Mouse (Mus musculus): Measurements from ENCODE around the gene Olfr1448. TPM values are rescaled to one million over a fixed set of nuclear protein-coding genes. Genes with fewer than 3 reads are reported as not detected.
"Not testable (repeated sequence)": the region's sequence is repeated elsewhere in the genome, so short reads cannot be mapped to it uniquely, and the experiment has no call there.

Olfr1448 gene
- polyA plus RNA-seq (2015; fragmentation: Nextera tagmentation; extraction: Ambion mirVana), result not detected in 2 replicates

DNA sequence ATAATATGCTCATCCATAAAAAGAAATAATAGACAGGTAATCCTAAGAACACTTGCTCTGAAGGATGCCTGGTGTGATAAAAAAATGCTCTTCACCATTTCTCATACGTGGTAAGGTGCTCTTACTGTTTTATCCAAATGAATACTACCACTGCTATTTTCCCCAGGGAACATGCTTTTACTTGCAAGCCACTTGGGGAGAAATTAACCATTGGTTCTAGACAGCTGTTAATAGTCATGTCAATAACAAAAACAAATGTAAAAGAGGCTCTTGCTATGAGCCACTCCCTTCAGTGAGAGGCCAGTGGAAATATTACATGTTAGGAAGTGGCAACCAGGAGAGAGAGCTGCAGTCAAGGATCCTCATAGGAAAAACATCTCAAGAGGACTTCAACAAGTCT, at the start of gene Olfr1448:
Gene Olfr1448 (minus strand): TSS at position 101 of the 400 bp plus-strand sequence.
- no peak within 1 kb of the TSS for H3K4me3 ChIP-seq (replicated peaks)
- H3K36me3 ChIP-seq (replicated peaks), result no peaks in the 10 kb centered on the region
- H3K27ac ChIP-seq (replicated peaks), result no peak within 1 kb of the TSS
- H3K4me2 ChIP-seq, result no peak within 1 kb of the TSS
- H3K4me1 ChIP-seq (replicated peaks), result no peaks in the 10 kb centered on the region
- no peaks in the 10 kb centered on the region for H3K27me3 ChIP-seq
- ATAC-seq (ENCODE audit: insufficient read depth), result no peak
- no peak within 1 kb of the TSS for H3K9ac ChIP-seq
- WGBS (ENCODE audit: insufficient replicate concordance), result 46% methylated on average over 1 of the region's 1 CpGs
- no peaks in the 10 kb centered on the region for H3K9me3 ChIP-seq (replicated peaks)

GRCm38 (mm10) chr19:12970082-12970481, 45.9 kb upstream of the Olfr1448 start:
- 62% methylated on average over 5 of the region's 5 CpGs for WGBS (ENCODE audit: insufficient replicate concordance)
- not testable (repeated sequence) for H3K9me3 ChIP-seq (replicated peaks)

DNA sequence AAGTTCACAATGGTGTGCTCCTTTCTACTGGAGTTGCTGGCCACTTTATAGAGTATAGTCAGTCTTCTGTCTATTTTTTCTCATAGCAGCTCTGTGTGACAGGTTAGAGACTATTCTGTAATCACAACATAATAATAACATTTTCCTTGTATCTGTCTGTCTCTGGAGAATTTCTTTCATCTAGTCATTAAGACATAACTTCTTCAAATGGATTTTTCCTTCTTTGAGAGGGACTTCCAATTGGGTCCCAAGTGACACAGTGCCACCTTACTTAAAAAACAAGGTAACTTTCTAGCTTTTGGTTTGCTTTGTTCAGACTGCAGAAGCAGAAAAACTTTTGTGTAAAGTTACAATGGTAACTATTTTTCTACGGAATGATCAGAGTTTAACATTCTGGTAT, 25.7 kb upstream of the Olfr1448 start, which contains the start of gene Olfr1450:
Gene Olfr1450 (plus strand): TSS at position 301 of the 400 bp plus-strand sequence.
- 63% methylated on average over 1 of the region's 1 CpGs for WGBS (ENCODE audit: insufficient replicate concordance)
- H3K27ac ChIP-seq (replicated peaks), result no peak within 1 kb of the TSS
- H3K36me3 ChIP-seq (replicated peaks), result no peaks in the 10 kb centered on the region
- no peak within 1 kb of the TSS for H3K9ac ChIP-seq
- no peak for ATAC-seq (ENCODE audit: insufficient read depth)
- H3K9me3 ChIP-seq (replicated peaks), result no peaks in the 10 kb centered on the region
- H3K4me3 ChIP-seq (replicated peaks), result no peak within 1 kb of the TSS
- no peak within 1 kb of the TSS for H3K4me2 ChIP-seq
- H3K4me1 ChIP-seq (replicated peaks), result no peaks in the 10 kb centered on the region
- no peaks in the 10 kb centered on the region for H3K27me3 ChIP-seq

More at GRCm38 (mm10) chr19:12970082-12970481, 45.9 kb upstream of the Olfr1448 start:
- H3K27ac ChIP-seq (replicated peaks); H3K4me2 ChIP-seq; H3K27me3 ChIP-seq; ATAC-seq (ENCODE audit: insufficient read depth); H3K4me3 ChIP-seq (replicated peaks); H3K4me1 ChIP-seq (replicated peaks); H3K36me3 ChIP-seq (replicated peaks); H3K9ac ChIP-seq: not testable (repeated sequence)

GRCm38 (mm10) chr19:12930540-12930939, 6.3 kb upstream of the Olfr1448 start, which contains the start of gene Olfr1449:
TSS of gene Olfr1449 (plus strand) at chr19:12930840.
- H3K9ac ChIP-seq, result no peak within 1 kb of the TSS
- no peak for ATAC-seq (ENCODE audit: insufficient read depth)
- no peak within 1 kb of the TSS for H3K4me3 ChIP-seq (replicated peaks)

GRCm38 (mm10) chr19:12903643-12904042, 20.6 kb downstream of the Olfr1448 start, which contains the start of gene Olfr1447:
TSS of gene Olfr1447 (minus strand) at chr19:12903743.
- H3K27ac ChIP-seq (replicated peaks), result no peak within 1 kb of the TSS
- ATAC-seq (ENCODE audit: insufficient read depth), result no peak
- no peaks in the 10 kb centered on the region for H3K9me3 ChIP-seq (replicated peaks)

More at GRCm38 (mm10) chr19:12930540-12930939, 6.3 kb upstream of the Olfr1448 start, which contains the start of gene Olfr1449:
- Histone ChIP-seq H3K27ac (replicated peaks) (no peak within 1 kb of the TSS), H3K36me3 (replicated peaks) (no peaks in the 10 kb centered on the region), H3K4me1 (replicated peaks) (no peaks in the 10 kb centered on the region), H3K4me2 (no peak within 1 kb of the TSS), H3K27me3 (no peaks in the 10 kb centered on the region), H3K9me3 (replicated peaks) (no peaks in the 10 kb centered on the region)

DNA sequence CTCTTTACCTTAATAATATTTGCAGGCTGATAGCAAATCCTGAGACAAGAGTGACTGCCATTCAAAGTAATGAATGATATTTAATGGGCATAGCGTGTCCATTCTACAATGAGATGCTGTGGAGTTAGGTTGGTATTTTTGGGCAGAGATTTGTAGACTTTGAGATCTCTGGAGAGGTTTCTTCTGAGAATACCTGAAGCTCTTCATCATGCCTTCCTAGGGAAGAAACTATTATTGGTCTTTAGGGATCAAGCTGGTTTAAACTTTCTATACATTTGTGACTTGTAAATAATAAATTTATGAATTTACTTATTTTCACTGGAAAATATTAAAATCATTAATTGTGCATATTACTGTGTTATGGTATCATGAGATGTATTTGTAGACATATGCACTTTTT, 30.8 kb downstream of the Olfr1448 start, which contains the start of gene Olfr1446:
Gene Olfr1446 (minus strand): TSS at position 101 of the 400 bp plus-strand sequence.
- Histone ChIP-seq H3K4me1 (replicated peaks) (no peaks in the 10 kb centered on the region), H3K4me3 (replicated peaks) (no peak within 1 kb of the TSS), H3K27me3 (no peaks in the 10 kb centered on the region), H3K36me3 (replicated peaks) (no peaks in the 10 kb centered on the region), H3K9ac (no peak within 1 kb of the TSS), H3K9me3 (replicated peaks) (no peaks in the 10 kb centered on the region), H3K4me2 (no peak within 1 kb of the TSS), H3K27ac (replicated peaks) (no peak within 1 kb of the TSS)
- ATAC-seq (ENCODE audit: insufficient read depth), result no peak
- 51% methylated on average over 1 of the region's 1 CpGs for WGBS (ENCODE audit: insufficient replicate concordance)

More at GRCm38 (mm10) chr19:12903643-12904042, 20.6 kb downstream of the Olfr1448 start, which contains the start of gene Olfr1447:
- H3K36me3 ChIP-seq (replicated peaks), result no peaks in the 10 kb centered on the region
- no peak within 1 kb of the TSS for H3K9ac ChIP-seq
- H3K4me2 ChIP-seq, result no peak within 1 kb of the TSS
- WGBS (ENCODE audit: insufficient replicate concordance), result 87% methylated on average over 1 of the region's 1 CpGs
- H3K27me3 ChIP-seq, result no peaks in the 10 kb centered on the region
- no peak within 1 kb of the TSS for H3K4me3 ChIP-seq (replicated peaks)
- H3K4me1 ChIP-seq (replicated peaks), result no peaks in the 10 kb centered on the region

DNA sequence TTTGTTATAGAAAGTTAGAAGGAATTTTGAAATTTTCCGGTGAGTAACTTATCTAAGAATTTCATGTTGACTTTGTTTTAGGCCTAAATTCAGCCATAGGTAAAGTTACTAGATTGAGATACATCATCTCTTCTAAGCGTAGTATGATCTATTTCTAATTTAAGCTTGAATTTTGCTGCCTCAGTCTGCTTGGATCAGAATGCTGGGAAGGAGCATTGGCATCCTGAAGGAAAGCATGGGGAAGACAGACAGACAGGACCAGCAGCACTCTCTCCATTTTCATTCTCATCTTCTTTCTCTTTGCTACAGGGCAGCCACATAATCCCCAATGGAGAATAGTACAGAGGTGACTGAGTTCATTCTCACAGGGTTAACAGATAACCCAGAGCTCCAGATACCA, 40.7 kb downstream of the Olfr1448 start, which contains the start of gene Olfr1445:
Gene Olfr1445 (plus strand): TSS at position 301 of the 400 bp plus-strand sequence.
- 55% methylated on average over 2 of the region's 2 CpGs for WGBS (ENCODE audit: insufficient replicate concordance)
- ATAC-seq (ENCODE audit: insufficient read depth), result no peak

More for the DNA sequence above, 40.7 kb downstream of the Olfr1448 start, which contains the start of gene Olfr1445:
- Histone ChIP-seq H3K27ac (replicated peaks) (no peak within 1 kb of the TSS), H3K9ac (no peak within 1 kb of the TSS), H3K9me3 (replicated peaks) (no peaks in the 10 kb centered on the region), H3K4me3 (replicated peaks) (no peak within 1 kb of the TSS), H3K4me2 (no peak within 1 kb of the TSS), H3K4me1 (replicated peaks) (no peaks in the 10 kb centered on the region), H3K27me3 (no peaks in the 10 kb centered on the region), H3K36me3 (replicated peaks) (no peaks in the 10 kb centered on the region)

Other genes starting within 250 kb of the Olfr1448 start
- not detected in 2 replicates for gene Olfr1443, start 246.3 kb downstream of the Olfr1448 start, polyA plus RNA-seq (2015; fragmentation: Nextera tagmentation; extraction: Ambion mirVana)
- 7.9 and 9.0 TPM in 2 replicates for gene Keg1, start 228.6 kb downstream of the Olfr1448 start, polyA plus RNA-seq (2015; fragmentation: Nextera tagmentation; extraction: Ambion mirVana)
- 0.43 and 0.53 TPM in 2 replicates for gene Cntf, start 158.8 kb downstream of the Olfr1448 start, polyA plus RNA-seq (2015; fragmentation: Nextera tagmentation; extraction: Ambion mirVana)
- gene Zfp91, start 128.3 kb downstream of the Olfr1448 start, polyA plus RNA-seq (2015; fragmentation: Nextera tagmentation; extraction: Ambion mirVana), result 7.2 and 7.3 TPM in 2 replicates
- gene Lpxn, start 128.2 kb downstream of the Olfr1448 start, polyA plus RNA-seq (2015; fragmentation: Nextera tagmentation; extraction: Ambion mirVana), result 2.1 and 2.4 TPM in 2 replicates
- not detected in 2 replicates for gene Gm5244, start 77.7 kb downstream of the Olfr1448 start, polyA plus RNA-seq (2015; fragmentation: Nextera tagmentation; extraction: Ambion mirVana)
- gene Olfr1444, start 67.1 kb downstream of the Olfr1448 start, polyA plus RNA-seq (2015; fragmentation: Nextera tagmentation; extraction: Ambion mirVana), result not detected in 2 replicates
- gene Olfr1445, start 40.6 kb downstream of the Olfr1448 start, polyA plus RNA-seq (2015; fragmentation: Nextera tagmentation; extraction: Ambion mirVana), result not detected in 2 replicates
- not detected in 2 replicates for gene Olfr1446, start 30.9 kb downstream of the Olfr1448 start, polyA plus RNA-seq (2015; fragmentation: Nextera tagmentation; extraction: Ambion mirVana)
- not detected in 2 replicates for gene Olfr1447, start 20.7 kb downstream of the Olfr1448 start, polyA plus RNA-seq (2015; fragmentation: Nextera tagmentation; extraction: Ambion mirVana)
- gene Olfr1449, start 6.4 kb upstream of the Olfr1448 start, polyA plus RNA-seq (2015; fragmentation: Nextera tagmentation; extraction: Ambion mirVana), result not detected in 2 replicates
- not detected in 2 replicates for gene Olfr1450, start 25.8 kb upstream of the Olfr1448 start, polyA plus RNA-seq (2015; fragmentation: Nextera tagmentation; extraction: Ambion mirVana)
- not detected in 2 replicates for gene Olfr1451, start 70.6 kb upstream of the Olfr1448 start, polyA plus RNA-seq (2015; fragmentation: Nextera tagmentation; extraction: Ambion mirVana)
- gene Olfr1453, start 103.9 kb upstream of the Olfr1448 start, polyA plus RNA-seq (2015; fragmentation: Nextera tagmentation; extraction: Ambion mirVana), result not detected in 2 replicates
- not detected in 2 replicates for gene Olfr1454, start 136.2 kb upstream of the Olfr1448 start, polyA plus RNA-seq (2015; fragmentation: Nextera tagmentation; extraction: Ambion mirVana)
- gene Olfr1457, start 173.5 kb upstream of the Olfr1448 start, polyA plus RNA-seq (2015; fragmentation: Nextera tagmentation; extraction: Ambion mirVana), result not detected in 2 replicates
- gene Olfr1458, start 182.4 kb upstream of the Olfr1448 start, polyA plus RNA-seq (2015; fragmentation: Nextera tagmentation; extraction: Ambion mirVana), result not detected in 2 replicates
- not detected in 2 replicates for gene Olfr1459, start 225.1 kb upstream of the Olfr1448 start, polyA plus RNA-seq (2015; fragmentation: Nextera tagmentation; extraction: Ambion mirVana)
- not detected in 2 replicates for gene Olfr1461, start 238.6 kb upstream of the Olfr1448 start, polyA plus RNA-seq (2015; fragmentation: Nextera tagmentation; extraction: Ambion mirVana)

Measured in liver, embryonic 15.5 days (tissue).